Mouse (Mus musculus) midbrain, embryonic 11.5 days (tissue): ENCODE results near the gene Aars. TPM values are rescaled to one million over a fixed set of nuclear protein-coding genes. Genes with fewer than 3 reads are reported as not detected.
A peak's percentile ranks its signal among the peaks of the same experiment; 100 is the strongest.

Source experiments
- ATAC-seq: fragments of 200-750 bp; cut with Nextera tagmentation; 2 replicates; pipeline ENCODE4 v1.8.0; 2017; ENCODE audit warnings: moderate TSS enrichment, moderate library complexity; ENCODE audit not compliant: low FRiP score
- DNase-seq: peaks from one replicate; pipeline ENCODE4 v3.0.0; 2015; ENCODE audit warnings: low spot score; ENCODE audit errors: missing footprints
- H3K27ac ChIP-seq: fragments of 300-500 bp; sonication (generic); 2 replicates; pipeline ENCODE4 v1.5.1; 2014; ENCODE audit warnings: low read depth, low read length
- H3K27me3 ChIP-seq: fragments of 300-500 bp; sonication (generic); 2 replicates; pipeline ENCODE4 v1.6.1; 2014; ENCODE audit warnings: mild to moderate bottlenecking, low read length, moderate library complexity, mixed read lengths; ENCODE audit not compliant: control insufficient read depth, insufficient read depth
- H3K36me3 ChIP-seq: fragments of 300-500 bp; sonication (generic); 2 replicates; pipeline ENCODE4 v1.6.1; 2014; ENCODE audit warnings: mild to moderate bottlenecking, low read length, moderate library complexity, mixed read lengths; ENCODE audit not compliant: control insufficient read depth, insufficient read depth
- H3K4me1 ChIP-seq: fragments of 300-500 bp; sonication (generic); 2 replicates; pipeline ENCODE4 v1.6.1; 2014; ENCODE audit warnings: low read length; ENCODE audit not compliant: control insufficient read depth, insufficient read depth
- H3K4me2 ChIP-seq: fragments of 300-500 bp; sonication (generic); 2 replicates; pipeline ENCODE4 v1.6.1; 2014; ENCODE audit warnings: mild to moderate bottlenecking, moderate library complexity
- H3K4me3 ChIP-seq: fragments of 300-500 bp; sonication (generic); 2 replicates; pipeline ENCODE4 v1.5.1; 2014; ENCODE audit warnings: low read depth, low read length
- H3K9ac ChIP-seq: fragments of 300-500 bp; sonication (generic); 2 replicates; pipeline ENCODE4 v1.6.1; 2014; ENCODE audit warnings: low read length
- H3K9me3 ChIP-seq: fragments of 300-500 bp; sonication (generic); 2 replicates; pipeline ENCODE4 v1.6.1; 2016; ENCODE audit warnings: low read length; ENCODE audit not compliant: control insufficient read depth
- WGBS: fragments of 180-500 bp; shearing (Covaris S2); extraction: QIAGEN DNeasy Blood & Tissue Kit; methylation state at CpG from one replicate; pipeline ENCODE4 v1.1.7; 2014; 5-methylcytosine and 5-hydroxymethylcytosine counted together
- polyA plus RNA-seq: library from polyadenylated mRNA; unstranded; fragments of >200 nt; fragmentation: Nextera tagmentation; extraction: Ambion mirVana; gene quantifications from 2 replicates; pipeline ENCODE4 v1.2.1, GENCODE M21; 2014

The Aars gene
- polyA plus RNA-seq, 1 experiment from 2014 or later, result 79.9 TPM

DNA sequence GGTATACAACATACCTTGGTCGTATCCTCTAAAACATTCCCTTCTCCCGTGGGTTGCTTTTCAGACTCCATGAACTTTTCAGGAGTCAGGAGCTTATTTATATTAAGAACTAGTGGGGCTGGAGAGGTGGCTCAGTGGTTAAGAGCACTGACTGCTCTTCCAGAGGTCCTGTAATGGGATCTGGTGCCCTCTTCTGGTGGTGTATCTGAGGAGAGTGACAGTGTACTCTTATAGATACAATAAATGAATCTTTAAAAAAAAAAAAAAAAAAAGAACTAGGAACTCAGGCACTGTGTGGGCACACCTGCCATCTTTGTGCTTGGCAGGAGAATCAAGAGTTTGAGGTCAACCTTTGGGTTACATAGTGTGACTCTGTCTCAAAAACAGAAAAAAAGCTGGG is 15.8 kb downstream of the Aars start:
- WGBS, result 94% methylated on average over 2 of the region's 2 CpGs
- no peak overlapping the region for H3K27ac ChIP-seq
- H3K4me1 ChIP-seq, result no peaks in the 10 kb centered on the region
- ATAC-seq, result no peak
- H3K36me3 ChIP-seq, result peaks cover 59% of the 10 kb centered on the region
- H3K4me2 ChIP-seq, result no peak overlapping the region
- no peak for DNase-seq
- no peak overlapping the region for H3K4me3 ChIP-seq
- H3K9ac ChIP-seq, result no peak overlapping the region
- no peaks in the 10 kb centered on the region for H3K27me3 ChIP-seq
- H3K9me3 ChIP-seq, result no peaks in the 10 kb centered on the region

DNA sequence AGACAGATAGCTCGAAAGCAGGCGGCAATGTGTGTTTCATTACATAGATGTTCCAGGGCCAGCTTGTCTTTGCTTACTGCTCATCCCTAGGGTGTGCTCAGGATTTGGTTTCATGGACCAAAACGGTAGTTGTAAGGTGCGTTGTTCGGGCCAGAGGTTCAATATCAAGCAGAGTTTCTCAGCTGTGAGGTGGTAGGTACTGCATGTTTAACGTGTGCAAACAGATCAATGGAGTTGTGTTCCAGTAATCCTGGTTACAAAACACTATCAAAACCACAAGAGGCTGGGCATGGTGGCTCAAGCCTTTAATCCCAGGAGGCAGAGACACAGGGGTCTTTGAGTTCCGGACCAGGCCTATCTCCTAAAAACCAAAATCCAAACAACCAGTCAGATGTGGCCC is 16.2 kb downstream of the Aars start:
- WGBS, result 98% methylated on average over 7 of the region's 7 CpGs
- H3K27ac ChIP-seq, result no peak overlapping the region
- H3K9me3 ChIP-seq, result no peaks in the 10 kb centered on the region
- peaks cover 62% of the 10 kb centered on the region for H3K36me3 ChIP-seq
- no peaks in the 10 kb centered on the region for H3K4me1 ChIP-seq
- no peak overlapping the region for H3K4me3 ChIP-seq
- H3K27me3 ChIP-seq, result no peaks in the 10 kb centered on the region
- no peak overlapping the region for H3K4me2 ChIP-seq
- ATAC-seq, result no peak
- DNase-seq, result no peak
- H3K9ac ChIP-seq, result no peak overlapping the region

DNA sequence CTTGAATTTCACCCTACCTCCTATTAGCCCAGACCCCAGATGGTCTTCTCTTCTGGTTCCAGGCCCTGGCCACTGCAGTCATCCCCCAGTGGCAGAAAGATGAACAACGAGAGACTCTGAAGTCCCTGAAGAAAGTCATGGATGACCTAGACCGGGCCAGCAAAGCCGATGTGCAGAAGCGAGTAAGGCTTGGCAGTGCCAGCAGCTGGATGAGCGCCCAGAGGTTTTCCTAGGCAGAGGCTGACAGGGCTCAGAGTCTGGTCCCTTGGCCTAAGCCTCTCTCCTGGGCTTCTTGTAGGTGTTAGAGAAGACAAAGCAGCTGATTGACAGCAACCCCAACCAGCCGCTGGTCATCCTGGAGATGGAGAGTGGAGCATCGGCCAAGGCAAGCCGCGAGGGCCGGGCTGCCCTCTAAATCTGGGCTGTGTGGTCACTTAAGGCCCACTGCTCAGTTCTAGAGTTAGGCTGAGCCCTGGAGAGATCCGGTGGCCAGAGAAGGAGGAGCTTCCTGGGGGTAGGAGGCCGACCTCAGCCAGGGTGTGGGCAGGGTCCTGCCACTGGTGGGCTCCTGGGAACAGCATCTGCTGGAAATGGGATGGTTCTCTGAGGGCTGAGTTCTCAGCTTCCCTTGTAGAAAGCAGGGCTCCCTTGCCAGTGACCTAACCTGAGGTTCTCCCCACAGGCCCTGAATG is 21.0 kb downstream of the Aars start:
- H3K27ac ChIP-seq, result no peak overlapping the region
- no peak overlapping the region for H3K4me2 ChIP-seq
- no peaks in the 10 kb centered on the region for H3K9me3 ChIP-seq
- H3K27me3 ChIP-seq, result no peaks in the 10 kb centered on the region
- 95% methylated on average over 12 of the region's 12 CpGs for WGBS
- peaks cover 51% of the 10 kb centered on the region for H3K36me3 ChIP-seq
- H3K4me3 ChIP-seq, result no peak overlapping the region
- H3K9ac ChIP-seq, result no peak overlapping the region
- no peak for DNase-seq
- no peak for ATAC-seq
- H3K4me1 ChIP-seq, result peaks cover 9% of the 10 kb centered on the region

DNA sequence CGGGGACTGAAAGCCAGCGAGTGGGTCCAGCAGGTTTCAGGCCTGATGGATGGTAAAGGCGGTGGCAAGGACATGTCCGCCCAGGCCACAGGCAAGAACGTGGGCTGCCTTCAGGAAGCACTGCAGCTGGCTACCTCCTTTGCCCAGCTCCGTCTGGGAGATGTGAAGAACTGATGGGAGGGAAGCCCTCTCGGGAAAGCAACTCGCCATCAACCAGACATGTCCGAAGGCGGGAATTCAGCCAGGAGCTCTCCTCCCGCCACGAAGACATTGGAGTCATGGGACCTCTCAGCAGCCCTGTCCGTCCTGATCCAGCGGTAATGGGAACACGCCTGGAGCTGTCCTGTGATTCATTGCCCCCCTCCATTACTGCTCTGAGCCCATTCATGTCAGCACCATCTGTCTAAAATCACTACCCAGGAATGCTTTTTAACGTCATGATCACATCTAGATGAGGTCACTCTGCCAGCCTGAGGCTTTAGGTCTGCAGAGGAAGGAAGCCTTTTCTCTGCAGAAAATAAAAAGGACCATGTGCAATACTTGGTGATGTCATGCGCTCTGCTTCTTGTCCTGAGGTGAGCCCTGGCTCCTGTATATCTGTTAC is 22.2 kb downstream of the Aars start:
- Histone ChIP-seq H3K4me2 (no peak overlapping the region), H3K27ac (no peak overlapping the region), H3K27me3 (no peaks in the 10 kb centered on the region), H3K4me1 (peaks cover 9% of the 10 kb centered on the region), H3K4me3 (no peak overlapping the region), H3K36me3 (peaks cover 40% of the 10 kb centered on the region), H3K9me3 (no peaks in the 10 kb centered on the region), H3K9ac (no peak overlapping the region)
- DNase-seq, result no peak
- 92% methylated on average over 17 of the region's 17 CpGs for WGBS
- no peak for ATAC-seq

- DNase-seq (no peak), ATAC-seq (peak; percentile 34; the same call in 1 of the 2 replicates)
- Histone ChIP-seq H3K4me2 (no peak overlapping the region), H3K9ac (no peak overlapping the region), H3K36me3 (peaks cover 35% of the 10 kb centered on the region), H3K27me3 (no peaks in the 10 kb centered on the region), H3K4me3 (peak overlapping the region; percentile 100; the same call in 1 of the 2 replicates), H3K4me1 (peaks cover 9% of the 10 kb centered on the region), H3K27ac (no peak overlapping the region), H3K9me3 (no peaks in the 10 kb centered on the region)
- 71% methylated on average over 2 of the region's 2 CpGs for WGBS
Measured at GRCm38 (mm10) chr8:111055661-111056060, 22.7 kb downstream of the Aars start.

DNA sequence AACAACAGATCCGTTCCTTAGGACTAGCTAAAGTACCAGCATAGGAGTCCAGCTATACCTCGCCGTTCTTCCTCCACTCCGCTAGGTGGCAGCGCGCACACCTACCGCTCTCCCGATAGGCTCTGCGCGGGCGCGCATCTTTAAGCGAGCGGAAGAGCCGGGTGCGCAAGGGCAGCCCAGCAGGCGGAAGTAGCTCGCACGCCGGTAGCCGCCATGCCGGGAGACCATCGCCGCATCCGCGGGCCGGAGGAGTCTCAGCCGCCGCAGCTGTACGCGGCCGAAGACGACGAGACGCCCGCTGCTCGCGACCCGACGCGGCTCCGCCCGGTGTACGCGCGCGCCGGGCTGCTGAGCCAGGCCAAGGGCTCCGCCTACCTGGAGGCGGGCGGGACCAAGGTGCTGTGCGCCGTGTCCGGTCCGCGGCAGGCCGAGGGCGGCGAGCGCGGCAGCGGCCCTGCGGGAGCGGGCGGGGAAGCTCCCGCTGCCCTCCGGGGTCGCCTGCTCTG is 23.3 kb downstream of the Aars start, which contains the start of gene Exosc6:
Exosc6 (plus strand) TSS at position 182 of the 506 bp plus-strand sequence.
- Histone ChIP-seq H3K36me3 (peaks cover 31% of the 10 kb centered on the region), H3K27ac (peak within 1 kb of the TSS; percentile 20; the same call in 1 of the 2 replicates), H3K9ac (peak within 1 kb of the TSS; percentile 90), H3K9me3 (no peaks in the 10 kb centered on the region), H3K27me3 (no peaks in the 10 kb centered on the region), H3K4me2 (peak within 1 kb of the TSS; percentile 99), H3K4me1 (peaks cover 11% of the 10 kb centered on the region), H3K4me3 (peak within 1 kb of the TSS; percentile 100)
- DNase-seq (peak; percentile 98), ATAC-seq (peak; percentile 93)
- whole genome bisulfite sequencing, result under 1% methylated on average over 62 of the region's 68 CpGs

DNA sequence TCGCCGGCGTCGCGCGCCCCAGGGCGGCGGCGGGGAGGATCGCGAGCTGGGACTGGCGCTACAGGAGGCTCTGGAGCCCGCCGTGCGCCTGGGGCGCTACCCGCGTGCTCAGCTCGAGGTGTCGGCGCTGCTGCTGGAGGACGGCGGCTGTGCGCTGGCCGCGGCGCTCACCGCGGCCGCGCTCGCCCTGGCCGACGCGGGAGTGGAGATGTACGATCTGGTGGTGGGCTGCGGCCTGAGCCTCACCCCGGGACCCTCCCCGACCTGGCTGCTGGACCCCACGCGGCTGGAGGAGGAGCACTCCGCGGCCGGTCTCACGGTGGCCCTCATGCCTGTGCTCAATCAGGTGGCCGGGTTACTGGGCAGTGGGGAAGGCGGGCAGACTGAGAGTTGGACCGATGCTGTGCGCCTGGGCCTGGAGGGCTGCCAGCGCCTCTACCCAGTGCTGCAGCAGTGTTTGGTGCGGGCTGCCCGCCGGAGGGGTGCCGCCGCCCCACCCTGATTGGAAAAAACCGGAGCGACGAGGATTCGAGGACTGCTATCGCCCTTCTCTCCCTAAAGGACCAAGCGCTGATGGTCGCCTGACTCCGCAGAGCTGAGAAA is 23.8 kb downstream of the Aars start:
- peak overlapping the region; percentile 100 for H3K4me3 ChIP-seq
- peak overlapping the region; percentile 90 for H3K9ac ChIP-seq
- H3K4me1 ChIP-seq, result peaks cover 12% of the 10 kb centered on the region
- DNase-seq (peak; percentile 88), ATAC-seq (peak; percentile 57)
- peak overlapping the region; percentile 99 for H3K4me2 ChIP-seq
- H3K36me3 ChIP-seq, result peaks cover 31% of the 10 kb centered on the region
- no peaks in the 10 kb centered on the region for H3K27me3 ChIP-seq
- H3K27ac ChIP-seq, result peak overlapping the region; percentile 20; the same call in 1 of the 2 replicates
- 1% methylated on average over 60 of the region's 63 CpGs for WGBS
- no peaks in the 10 kb centered on the region for H3K9me3 ChIP-seq

DNA sequence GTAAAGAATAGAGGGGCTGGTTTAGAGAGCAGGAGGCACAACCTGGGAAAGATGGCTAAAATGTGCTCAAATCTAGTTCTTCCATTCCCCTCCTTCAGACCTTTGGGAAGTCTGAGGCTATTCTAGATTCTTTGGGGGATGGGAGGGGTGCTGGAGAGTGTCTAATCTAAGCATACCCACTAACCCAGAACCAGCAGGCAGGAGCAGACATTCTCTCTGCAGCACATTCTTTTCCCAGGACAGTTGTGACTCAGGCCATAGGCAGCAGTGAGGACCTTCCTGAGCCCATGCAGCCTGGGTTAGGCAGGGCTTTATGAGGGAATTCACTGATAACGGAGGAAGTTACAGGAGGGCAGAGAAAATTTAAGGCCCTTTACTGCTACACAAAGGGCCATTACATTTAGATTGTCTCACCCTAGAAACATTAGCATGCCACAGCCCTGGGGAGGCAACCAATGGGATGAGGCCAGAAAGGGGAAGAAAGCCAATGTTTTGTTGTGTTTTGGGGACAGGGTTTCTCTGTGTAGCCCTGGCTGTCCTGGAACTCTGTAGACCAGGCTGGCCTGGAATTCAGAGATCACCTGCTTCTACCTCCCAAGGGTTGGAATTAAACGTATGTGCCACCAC is 26.1 kb downstream of the Aars start:
- no peak for ATAC-seq
- Histone ChIP-seq H3K4me3 (no peak overlapping the region), H3K27me3 (no peaks in the 10 kb centered on the region), H3K27ac (no peak overlapping the region), H3K9ac (no peak overlapping the region), H3K36me3 (peaks cover 15% of the 10 kb centered on the region), H3K4me1 (peaks cover 12% of the 10 kb centered on the region), H3K9me3 (no peaks in the 10 kb centered on the region), H3K4me2 (no peak overlapping the region)
- DNase-seq, result no peak
- 83% methylated on average over 2 of the region's 2 CpGs for whole genome bisulfite sequencing
